Mouse (Mus musculus) testis, postnatal 10 days (tissue): Measurements from ENCODE around the gene Gm14399.
"Not testable (repeated sequence)": the region's sequence is repeated elsewhere in the genome, so short reads cannot be mapped to it uniquely, and the experiment has no call there.

ENCODE experiments used
- DNase-seq: peaks from one replicate; pipeline ENCODE4 v3.0.0; 2021; ENCODE audit warnings: low spot score

Gene Gm14399

DNA sequence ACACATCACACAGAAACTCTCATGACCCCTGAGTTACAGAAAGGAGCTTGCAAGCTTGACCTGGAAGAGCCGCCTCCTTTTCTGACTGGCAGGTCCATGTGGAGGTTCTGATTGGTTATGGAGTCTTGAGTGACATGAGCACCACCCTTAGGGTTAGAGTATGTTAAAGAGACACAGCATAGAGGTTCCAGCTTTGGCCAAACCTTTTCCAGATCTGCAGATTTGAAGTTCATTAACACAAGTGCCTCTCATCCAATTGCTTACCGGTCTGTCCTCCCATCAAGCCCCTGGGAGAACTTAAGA, at the start of gene Gm14399:
Gene Gm14399 (minus strand): TSS at position 20 of the 303 bp plus-strand sequence.
- DNase-seq, result not testable (repeated sequence)

GRCm38 (mm10) chr2:175179008-175179407, 37.2 kb upstream of the Gm14399 start:
- not testable (repeated sequence) for DNase-seq

DNA sequence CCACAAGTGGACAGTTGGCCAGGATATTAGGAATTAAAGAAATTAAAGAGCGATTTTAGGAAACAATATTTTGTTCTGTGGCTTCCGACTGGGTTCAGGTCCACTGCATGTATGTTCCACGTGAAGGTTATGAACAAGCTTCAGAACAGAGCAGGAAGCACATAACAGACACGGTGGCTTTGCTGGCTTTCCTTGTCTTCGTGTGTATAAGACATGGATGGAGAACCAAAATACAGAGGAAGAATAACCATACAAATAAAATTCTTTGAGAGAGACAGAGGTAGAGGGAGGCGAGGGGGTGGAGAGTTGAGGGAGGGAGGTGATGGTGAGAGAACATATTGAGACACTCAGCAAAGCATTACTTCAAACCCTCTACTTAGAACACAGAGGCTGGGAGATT, 34.5 kb upstream of the Gm14399 start:
- DNase-seq, result no peak

GRCm38 (mm10) chr2:175175401-175176180, 33.8 kb upstream of the Gm14399 start, which contains the start of gene Gm14443:
TSS of gene Gm14443 (minus strand) at chr2:175175871.
- DNase-seq, result not testable (repeated sequence)

DNA sequence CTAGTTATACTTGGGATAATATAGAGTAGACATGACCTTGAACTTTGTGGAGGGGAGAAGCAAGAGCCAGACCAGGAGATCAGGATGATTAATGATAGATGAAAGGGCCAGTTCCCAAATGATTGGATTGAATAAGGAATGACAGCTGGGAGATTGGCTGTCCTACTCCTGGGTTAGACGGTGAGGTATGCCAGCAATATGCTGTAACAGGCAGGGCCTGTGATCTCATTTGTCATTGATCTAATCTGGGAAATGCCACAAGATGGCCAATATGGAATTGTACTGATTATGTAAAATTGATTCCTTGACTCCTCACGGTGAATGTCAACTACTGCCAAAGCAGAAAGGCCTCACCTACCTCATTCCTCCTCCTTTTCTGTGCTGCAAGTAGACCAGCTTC, 32.2 kb upstream of the Gm14399 start:
- DNase-seq, result not testable (repeated sequence)

DNA sequence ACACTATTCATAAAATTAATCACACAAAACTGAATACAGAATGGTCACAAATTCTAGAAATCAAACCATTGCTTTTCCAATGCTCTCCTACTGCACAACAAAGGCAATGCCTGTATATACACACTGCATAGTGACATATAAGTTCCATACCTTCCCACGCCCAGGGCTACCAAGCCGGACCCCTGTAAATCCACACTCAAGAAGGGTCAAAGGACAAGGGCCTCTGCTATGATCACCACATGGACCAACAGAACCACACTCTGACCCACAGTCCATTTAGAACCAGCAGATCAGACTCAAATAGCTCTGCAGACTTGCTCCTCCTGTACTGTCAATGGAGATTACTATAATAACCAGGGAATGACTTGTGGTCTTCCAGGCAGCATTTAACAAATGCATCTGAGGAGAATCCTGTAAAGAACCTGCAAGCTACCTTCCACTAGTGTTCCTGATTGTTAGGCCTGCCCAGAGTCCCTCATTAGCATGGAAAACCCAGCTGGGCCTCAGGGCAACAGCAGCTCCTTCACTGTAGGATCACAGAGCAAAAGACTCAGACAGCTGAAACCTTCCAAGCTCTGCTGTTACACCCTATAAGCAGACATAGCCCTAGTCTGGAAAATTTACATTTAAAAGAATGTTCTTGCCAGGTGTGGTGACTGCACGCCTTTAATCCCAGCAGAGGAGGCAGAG, 31.2 kb upstream of the Gm14399 start:
- DNase-seq, result not testable (repeated sequence)

DNA sequence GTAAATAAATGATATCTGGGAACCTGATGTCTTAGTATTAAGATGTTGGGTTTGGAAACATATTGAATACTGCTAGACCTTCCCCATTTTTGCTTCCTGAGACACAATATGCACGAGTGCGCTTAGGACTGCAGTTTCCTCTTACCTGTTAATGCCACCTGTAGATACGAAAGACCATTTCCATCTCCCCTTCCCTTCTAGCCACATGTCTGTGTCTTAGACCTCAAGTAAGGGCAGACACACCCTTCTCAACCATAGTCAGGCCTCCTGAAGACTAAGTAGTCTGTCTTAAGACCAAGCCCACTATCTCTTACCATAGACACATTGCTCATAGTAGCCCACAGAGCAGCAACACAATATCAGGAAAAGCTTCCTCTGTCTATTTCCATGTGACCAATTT, 30.3 kb upstream of the Gm14399 start:
- DNase-seq, result no peak

DNA sequence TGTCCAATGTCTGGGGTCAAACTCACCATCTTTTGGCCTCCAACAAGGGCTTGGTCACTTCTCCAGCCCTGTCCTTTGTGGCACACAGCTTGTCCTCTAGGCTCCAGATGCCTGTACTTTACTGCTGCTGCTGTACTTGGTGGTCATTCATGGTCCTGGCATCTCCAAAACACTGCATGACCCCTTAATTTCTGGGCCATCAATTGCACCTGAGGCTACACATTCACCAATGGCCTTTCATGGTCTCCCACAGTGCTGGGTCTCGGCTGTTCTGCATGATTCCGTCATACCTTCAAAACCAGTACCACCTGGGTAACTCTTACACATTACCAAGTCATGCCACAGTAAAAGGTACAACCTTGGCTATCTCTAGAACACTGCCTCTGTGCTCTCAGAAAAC, 25.1 kb upstream of the Gm14399 start:
- not testable (repeated sequence) for DNase-seq

- DNase-seq, result not testable (repeated sequence)
These were observed 23.3 kb upstream of the Gm14399 start for GRCm38 (mm10) chr2:175165110-175165509.

- not testable (repeated sequence) for DNase-seq
These were observed 19.6 kb upstream of the Gm14399 start for GRCm38 (mm10) chr2:175161438-175161837.

GRCm38 (mm10) chr2:175158642-175159041, 16.8 kb upstream of the Gm14399 start:
- no peak for DNase-seq

DNA sequence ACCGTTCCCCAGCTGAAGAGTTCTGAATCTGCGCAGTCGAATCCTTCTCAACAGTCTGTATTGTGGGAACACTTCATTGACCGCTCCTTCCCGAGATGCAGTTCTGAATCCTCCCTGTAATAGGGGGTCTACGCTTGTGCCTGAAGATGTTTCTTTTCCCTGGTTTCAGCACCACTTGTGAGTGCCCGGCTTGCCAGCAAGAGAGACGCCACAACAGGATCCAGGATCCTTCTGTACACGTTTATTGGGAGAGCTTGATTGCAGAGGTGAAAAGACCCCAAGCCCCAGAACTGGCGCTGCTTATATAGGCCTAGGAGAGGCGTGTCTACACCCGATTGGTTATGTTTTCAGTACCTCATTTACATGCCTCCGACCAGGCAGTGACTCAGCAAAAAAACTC, 14.9 kb upstream of the Gm14399 start:
- no peak for DNase-seq

- DNase-seq, result not testable (repeated sequence)
These were observed 457 bp downstream of the Gm14399 start for GRCm38 (mm10) chr2:175141118-175141992.

- DNase-seq, result not testable (repeated sequence)
These were observed 1.2 kb downstream of the Gm14399 start for GRCm38 (mm10) chr2:175140624-175141023.
